Mouse (Mus musculus) E14TG2a.4 (cell line): ENCODE measurements around the gene Hist1h2be.

Experiments used
- CTCF ChIP-seq: conservative IDR thresholded peaks from 2 replicates; pipeline ENCODE4 v1.5.1; 2014; ENCODE audit warnings: low read length
- NANOG ChIP-seq: IDR thresholded peaks from 2 replicates; pipeline ENCODE4 v1.6.1; 2014; ENCODE audit warnings: borderline replicate concordance, low read length, mixed read lengths
- POU5F1 ChIP-seq: IDR thresholded peaks from 2 replicates; pipeline ENCODE4 v1.6.1; 2014; ENCODE audit warnings: low read length, borderline replicate concordance

DNA sequence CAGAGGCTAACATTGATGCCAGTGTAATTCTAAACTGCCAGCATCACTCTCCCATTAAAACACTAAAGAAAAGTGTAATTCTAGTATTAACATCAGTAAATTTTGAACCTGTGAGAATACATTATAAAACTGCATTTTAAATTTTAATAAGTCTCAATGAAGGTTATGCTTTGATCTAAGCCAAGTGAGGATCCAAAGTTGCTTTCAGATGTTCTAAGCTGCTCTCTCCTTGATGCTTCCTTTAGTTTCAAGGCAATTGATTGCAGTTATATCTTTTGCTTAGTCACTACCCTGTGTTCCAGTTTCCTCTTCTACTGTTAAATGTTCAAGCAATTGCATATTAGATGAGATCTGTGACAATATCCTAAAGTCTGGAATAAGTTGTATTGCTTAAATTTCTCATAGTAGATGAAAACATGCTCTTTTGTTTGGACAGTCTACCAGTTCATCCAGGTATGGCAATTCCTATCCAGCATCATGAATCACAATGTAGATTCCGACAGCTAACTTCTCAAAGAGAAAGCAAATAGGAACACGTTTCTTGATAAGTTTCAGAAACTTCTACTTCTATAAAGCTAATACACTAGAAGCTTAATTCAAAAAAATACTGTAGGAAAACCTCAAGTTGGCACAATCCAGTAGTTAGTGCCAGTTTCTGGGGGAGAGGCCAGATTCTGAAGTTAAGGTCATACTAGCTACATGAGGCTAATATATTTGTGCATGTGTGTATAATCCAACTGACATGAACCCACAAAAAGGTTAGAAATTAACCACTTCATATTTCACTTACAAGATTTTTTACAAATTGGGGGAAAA lies 48.5 kb downstream of the Hist1h2be start:
- TF ChIP-seq CTCF: no peak
- no peak for TF ChIP-seq POU5F1
- no peak for TF ChIP-seq NANOG
